Mouse (Mus musculus) urinary bladder, postnatal 36 days (tissue): ENCODE results near the gene Spocd1.

Source experiments
- DNase-seq, 2 experiments: peaks; one replicate each; pipeline ENCODE4 v3.0.0; 2022; ENCODE audit warnings: low spot score in 2 of 2, mixed read lengths in 1 of 2

Spocd1 gene

GRCm38 (mm10) chr4:129971989-129972388 lies 42.9 kb downstream of the Spocd1 start:
- no peak for DNase-seq

- DNase-seq, result no peak
These were observed 45.2 kb downstream of the Spocd1 start for GRCm38 (mm10) chr4:129974285-129974684.

- DNase-seq, result no peak
These were observed 48.2 kb downstream of the Spocd1 start for GRCm38 (mm10) chr4:129977256-129977655.

GRCm38 (mm10) chr4:129978227-129978626 lies 49.2 kb downstream of the Spocd1 start:
- DNase-seq, result no peak

DNA sequence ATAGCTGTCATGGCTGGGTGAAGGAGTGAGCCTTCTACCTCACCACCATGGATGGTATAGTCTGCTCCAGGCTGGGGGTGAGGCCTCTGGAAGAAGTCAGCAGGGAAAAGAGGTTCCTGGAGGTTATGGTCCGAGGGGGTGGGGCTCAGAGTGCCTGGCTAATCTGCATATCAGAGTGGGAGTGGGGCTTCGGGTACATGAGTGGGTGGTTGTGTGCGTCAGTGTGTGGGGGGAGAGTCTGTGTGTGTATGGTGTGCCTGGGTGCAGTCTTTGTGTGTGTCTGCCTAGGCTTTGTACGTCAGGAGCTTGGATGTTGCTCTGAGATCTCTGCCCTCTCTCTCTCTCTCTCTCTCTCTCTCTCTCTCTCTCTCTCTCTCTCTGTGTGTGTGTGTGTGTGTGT lies 49.9 kb downstream of the Spocd1 start:
- no peak for DNase-seq

DNA sequence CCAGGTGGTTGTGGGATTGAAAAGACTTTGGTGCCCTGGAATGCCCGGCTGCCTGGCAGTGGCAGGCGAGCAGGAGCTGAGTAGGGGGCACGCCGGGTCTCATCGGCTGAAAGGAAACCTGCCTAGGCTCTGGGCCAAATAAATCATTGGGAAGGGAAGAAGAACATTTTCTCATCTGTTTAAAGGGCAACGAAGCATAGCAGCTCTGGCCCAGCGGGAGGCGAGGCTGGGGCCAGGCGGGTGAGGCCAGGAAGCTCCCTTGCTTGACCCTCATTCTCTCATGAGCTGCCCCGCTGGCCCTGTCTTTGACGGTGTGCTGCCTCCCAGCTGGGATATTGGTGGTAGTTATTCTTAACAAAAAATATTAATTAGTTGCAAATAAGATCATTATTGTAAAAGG lies 52.6 kb downstream of the Spocd1 start:
- no peak for DNase-seq

DNA sequence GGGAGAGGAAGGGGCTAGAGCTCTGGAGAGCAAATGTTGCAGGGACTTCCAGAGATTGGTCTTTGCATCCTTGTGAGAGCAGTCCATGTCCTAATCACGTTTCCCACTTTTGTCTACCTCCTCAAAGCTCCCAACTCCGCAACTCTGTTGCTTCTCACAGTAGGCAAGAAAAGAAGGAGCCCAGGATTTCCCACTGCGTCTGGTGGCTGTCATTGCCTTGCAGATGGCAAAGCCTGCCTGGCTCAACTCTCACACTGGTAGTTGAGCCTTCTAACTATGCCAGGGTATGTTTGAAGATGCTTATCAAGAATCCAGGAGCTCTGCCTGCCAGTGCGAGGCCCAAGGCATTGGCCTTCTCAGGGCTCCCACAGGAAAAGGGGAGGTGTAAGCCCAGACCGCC lies 54.0 kb downstream of the Spocd1 start:
- no peak for DNase-seq

- DNase-seq, result peak; percentile 29 to 47
These were observed 54.8 kb downstream of the Spocd1 start for GRCm38 (mm10) chr4:129983764-129984420.

DNA sequence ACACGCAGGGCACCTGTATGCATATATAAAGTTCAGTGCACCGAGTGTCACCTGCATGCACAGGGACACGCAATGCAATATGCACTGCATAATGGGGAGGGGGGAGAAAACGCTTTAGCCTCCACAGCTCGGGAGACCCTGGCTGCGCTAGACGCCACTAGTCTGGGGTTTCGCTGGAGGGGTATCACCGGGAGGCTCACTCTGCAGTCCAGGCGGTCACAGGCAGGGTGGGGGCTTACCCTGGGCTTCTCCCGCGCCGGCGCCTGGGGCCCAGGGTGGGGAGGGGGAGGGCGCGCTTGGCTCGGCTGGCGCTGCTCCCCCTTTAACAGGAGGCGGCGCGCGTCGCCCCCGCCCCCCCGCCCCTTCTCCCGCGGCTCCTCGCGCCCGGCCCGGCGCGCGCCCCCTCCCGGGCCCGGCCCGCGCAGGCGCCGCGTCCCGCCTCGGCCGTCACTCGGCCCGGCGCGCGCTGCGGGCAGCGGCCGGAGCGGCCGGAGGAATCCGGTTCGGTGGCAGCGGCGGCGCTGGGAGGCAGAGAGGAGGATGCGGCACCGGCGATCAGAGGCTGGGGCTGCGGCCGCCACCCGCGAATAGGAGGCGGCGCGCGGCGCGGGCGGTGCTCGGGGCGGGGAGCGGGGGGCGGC lies 55.5 kb downstream of the Spocd1 start, which contains the start of gene Adgrb2:
Gene Adgrb2 (plus strand): TSS at position 450 of the 641 bp plus-strand sequence.
- DNase-seq, result no peak

- DNase-seq, result no peak
These were observed 56.2 kb downstream of the Spocd1 start for GRCm38 (mm10) chr4:129985161-129985670.

- DNase-seq, result peak; percentile 11 to 35
These were observed 56.8 kb downstream of the Spocd1 start for GRCm38 (mm10) chr4:129985671-129986441.

- peak in 1 of 2 experiments; percentile 29 for DNase-seq
These were observed 58.9 kb downstream of the Spocd1 start for GRCm38 (mm10) chr4:129987825-129988504.

- DNase-seq, result no peak
These were observed 60.9 kb downstream of the Spocd1 start for GRCm38 (mm10) chr4:129989925-129990324.

DNA sequence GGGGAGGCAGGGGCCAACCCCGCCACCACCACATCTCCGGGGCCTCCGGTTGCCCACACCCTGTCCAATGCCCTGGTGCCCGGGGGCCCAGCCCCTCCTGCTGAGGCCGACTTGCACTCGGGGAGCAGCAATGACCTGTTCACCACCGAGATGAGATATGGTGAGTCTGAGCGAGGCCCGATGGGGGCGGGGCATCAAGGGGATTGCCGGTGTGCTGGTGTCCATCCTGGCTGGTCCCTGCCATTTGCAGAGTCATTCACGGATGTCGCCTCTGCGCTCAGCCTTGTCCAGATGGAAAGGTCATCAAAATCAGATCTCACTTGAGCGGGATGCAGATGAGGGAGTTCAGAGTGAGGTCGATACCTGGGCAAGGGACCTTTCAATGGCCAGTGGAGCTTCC lies 63.7 kb downstream of the Spocd1 start:
- DNase-seq, result no peak

GRCm38 (mm10) chr4:129993213-129993612 lies 64.2 kb downstream of the Spocd1 start:
- DNase-seq, result no peak

DNA sequence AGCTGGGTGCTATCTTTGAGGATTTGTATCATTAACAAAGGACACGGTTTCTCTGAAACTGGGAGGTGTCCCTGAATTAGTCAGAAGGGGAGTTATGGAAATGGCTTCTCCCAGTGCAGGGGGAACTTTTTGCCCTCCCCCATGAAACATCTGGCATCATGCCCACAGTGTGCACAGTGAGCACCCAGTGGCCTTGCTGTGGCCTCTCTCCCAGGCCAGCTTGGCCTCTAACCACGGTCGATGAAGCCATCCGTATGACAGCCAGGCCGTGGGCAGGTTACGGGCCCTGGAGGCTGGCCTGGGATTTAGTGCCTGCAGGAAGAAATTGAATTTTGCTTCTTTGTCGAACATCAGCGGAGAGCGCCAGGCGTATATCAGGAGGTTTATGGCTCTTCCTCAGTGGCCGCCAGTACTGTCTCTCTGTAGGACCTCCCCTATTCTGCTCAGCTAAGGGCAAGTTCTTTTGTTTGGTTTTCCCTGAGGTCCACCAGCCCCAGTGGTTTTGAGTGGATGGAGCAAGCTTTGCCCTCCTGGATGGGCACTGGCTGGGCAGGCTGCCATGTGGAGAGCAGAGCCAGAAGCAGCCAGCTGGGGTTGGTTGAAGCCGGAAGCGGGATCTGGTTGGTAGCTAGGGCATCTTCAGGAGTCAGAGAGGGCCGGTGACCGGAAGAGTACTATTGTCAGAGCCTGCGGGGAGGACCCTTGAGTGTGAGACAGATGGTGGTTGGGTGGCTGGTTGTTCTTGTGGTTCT lies 65.1 kb downstream of the Spocd1 start:
- no peak for DNase-seq

DNA sequence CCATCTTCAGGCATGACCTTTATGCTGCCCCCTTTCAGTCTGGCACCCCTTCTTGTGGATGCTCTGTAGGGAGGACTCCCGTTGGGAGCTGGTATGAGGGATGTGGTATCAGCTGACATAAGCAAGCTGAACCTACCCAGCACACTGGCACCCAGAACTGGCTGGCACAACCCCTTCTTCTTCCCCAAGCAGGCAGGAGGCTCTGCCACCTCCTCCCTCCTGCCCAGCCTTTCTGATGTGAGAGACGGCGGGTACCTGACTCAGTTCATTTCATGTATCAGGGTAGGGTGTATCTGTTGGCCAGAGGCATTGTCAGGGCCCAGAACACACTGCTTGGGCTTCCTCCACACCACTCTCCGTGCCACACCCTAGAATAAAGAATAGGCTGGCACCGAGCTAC lies 65.7 kb downstream of the Spocd1 start:
- DNase-seq, result no peak

- DNase-seq, result no peak
These were observed 66.2 kb downstream of the Spocd1 start for GRCm38 (mm10) chr4:129995255-129995654.

- DNase-seq, result no peak
These were observed 67.0 kb downstream of the Spocd1 start for GRCm38 (mm10) chr4:129996015-129996414.

DNA sequence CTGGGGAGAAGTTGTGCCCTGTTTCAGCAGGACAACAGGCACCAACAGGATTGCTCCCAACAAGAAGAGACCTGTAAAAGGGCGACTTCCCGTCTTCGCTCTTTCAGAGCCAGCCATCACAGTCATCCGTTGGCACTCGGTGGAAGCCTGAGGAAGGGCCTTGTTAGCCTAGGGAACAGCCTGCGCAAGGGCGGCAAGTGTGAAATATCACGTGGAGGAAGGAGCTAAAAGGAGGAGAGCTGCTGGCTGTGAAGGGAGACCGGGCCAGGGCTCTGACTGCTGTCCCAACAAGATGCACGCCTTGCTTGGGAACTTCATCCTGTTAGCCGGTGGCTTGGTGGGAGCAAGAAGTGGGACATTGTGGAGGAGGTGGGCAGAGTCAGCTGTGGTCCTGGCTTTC lies 69.1 kb downstream of the Spocd1 start:
- DNase-seq, result no peak

DNA sequence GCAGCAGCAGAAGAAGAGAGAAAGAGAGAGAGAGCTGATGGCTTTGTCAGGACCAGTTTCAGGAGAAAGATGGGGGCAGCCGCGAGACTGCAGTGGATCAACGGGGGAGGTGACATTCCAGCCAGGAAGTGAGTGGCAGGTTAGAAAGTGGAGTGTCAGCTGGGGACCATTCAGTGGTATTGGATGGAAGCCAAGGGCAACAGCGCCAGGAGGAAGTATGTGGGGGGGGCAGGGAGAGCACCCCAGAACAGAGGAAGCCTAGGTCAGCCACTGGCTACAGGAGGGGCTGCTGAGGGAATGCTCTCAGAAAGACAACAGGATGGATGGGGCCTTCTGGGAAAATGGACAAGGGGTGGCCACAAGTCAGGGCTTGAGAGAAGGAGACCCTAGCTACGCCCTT lies 72.7 kb downstream of the Spocd1 start:
- no peak for DNase-seq
